Mouse (Mus musculus) bone marrow, adult 2 months (tissue): ENCODE data around the gene Nhlrc3.

Source experiments
- CTCF ChIP-seq: fragments of 200-500 bp; IDR thresholded peaks from 2 replicates; pipeline ENCODE4 v1.5.1; 2011; ENCODE audit warnings: low read length, control low read depth; ENCODE audit not compliant: control insufficient read depth, insufficient read depth
- POLR2A ChIP-seq: fragments of 200-500 bp; IDR thresholded peaks from 2 replicates; pipeline ENCODE4 v1.6.1; 2011; ENCODE audit warnings: low read depth, mild to moderate bottlenecking, control low read depth, low read length, borderline replicate concordance; ENCODE audit not compliant: control insufficient read depth

GRCm38 (mm10) chr3:53450666-53451065 lies 12.5 kb downstream of the Nhlrc3 start:
- TF ChIP-seq CTCF (no peak), POLR2A (no peak)
